Mouse (Mus musculus): ENCODE data around the gene Ebf1.

DNA sequence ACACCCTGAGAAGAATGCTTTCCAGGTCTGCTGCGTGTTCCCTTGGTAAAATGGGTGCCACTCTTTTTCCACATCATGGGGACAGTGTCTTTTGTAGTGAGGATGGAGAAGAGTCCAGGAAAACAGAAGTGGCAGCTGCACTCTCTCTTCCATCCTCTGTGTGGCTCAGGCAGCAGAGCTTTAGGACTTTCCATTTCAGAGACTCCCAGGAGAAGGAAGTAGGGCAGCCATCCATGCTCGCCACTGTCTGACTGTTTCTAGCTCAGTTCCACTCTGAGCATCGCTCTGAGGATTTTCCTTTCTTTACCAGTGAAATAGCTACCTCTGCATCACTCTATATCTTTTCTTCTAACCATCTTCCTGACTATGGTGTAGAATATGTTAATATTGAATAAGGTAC, 234.8 kb downstream of the Ebf1 start:
- TF ChIP-seq POLR2A (IDR thresholded peaks at IDR 0.05; ENCODE audit: control insufficient read depth, low read depth, low read length) (no peak), CTCF (IDR thresholded peaks at IDR 0.05; ENCODE audit: control insufficient read depth, insufficient read depth, insufficient replicate concordance, low read depth, low read length) (no peak)
